Mouse (Mus musculus): ENCODE data around the gene Kcnn4. TPM values are rescaled to one million over a fixed set of nuclear protein-coding genes. Genes with fewer than 3 reads are reported as not detected.

The Kcnn4 gene
- total and polyA plus RNA-seq, 3 experiments = 188 to 256 TPM; not detected in 1

DNA sequence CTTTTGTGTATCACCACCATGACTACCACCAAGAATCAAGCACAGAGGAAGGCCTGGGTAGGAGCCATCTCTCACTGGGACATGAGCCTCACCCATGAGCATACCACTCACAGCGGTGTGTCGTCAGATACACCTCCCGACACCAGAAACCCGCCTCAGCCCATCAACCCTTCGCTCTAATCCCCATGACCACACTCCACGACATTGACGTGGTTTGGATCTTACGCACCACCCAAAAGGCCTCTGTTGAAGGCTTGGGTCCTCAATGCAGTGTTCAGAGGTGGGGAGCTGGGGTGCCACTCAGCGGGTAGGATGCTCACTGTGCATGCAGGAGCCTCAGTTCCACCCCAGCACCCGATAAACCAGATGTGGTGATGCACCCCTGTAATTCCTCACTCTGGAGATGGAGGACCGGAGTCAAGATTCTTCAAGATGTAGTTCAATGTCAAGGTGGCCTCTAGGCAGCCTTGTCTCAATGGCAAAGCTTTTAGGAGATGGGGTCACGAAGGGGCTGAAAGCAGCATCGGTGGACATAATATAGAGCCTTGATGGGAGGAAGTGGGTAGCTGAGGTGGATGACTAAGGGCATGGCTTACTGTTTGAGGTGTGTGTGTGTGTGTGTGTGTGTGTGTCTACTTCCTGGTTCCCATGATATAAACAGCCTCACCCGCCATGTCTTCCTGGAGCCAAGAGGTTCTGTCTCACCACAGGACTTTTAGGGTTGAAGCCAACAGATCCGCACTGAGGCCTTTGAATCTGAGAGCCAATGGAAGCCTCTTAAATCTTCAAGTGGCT is 60.7 kb downstream of the Kcnn4 start:
- DNase-seq (ENCODE audit: low read depth, low spot score) = no peak
- H3K4me3 ChIP-seq (ENCODE audit: control insufficient read depth in 1 of 2, insufficient read depth in 1 of 2, low read depth in 2 of 2, low read length in 2 of 2) = no peak overlapping the region
- H3K9me3 ChIP-seq (replicated peaks; ENCODE audit: insufficient read depth, low read length) = no peaks in the 10 kb centered on the region
- H3K4me1 ChIP-seq (ENCODE audit: control insufficient read depth in 1 of 2, insufficient read depth in 2 of 2, low read length in 2 of 2) = no peaks in the 10 kb centered on the region
- TF ChIP-seq MYB (IDR thresholded peaks at IDR 0.05; ENCODE audit: low read depth, low read length) = no peak
- no peak for TF ChIP-seq ZMIZ1 (IDR thresholded peaks at IDR 0.05; ENCODE audit: low read depth, low read length)
- no peak for TF ChIP-seq TBP (IDR thresholded peaks at IDR 0.05; ENCODE audit: low read depth, low read length)
- TF ChIP-seq CHD2 (IDR thresholded peaks at IDR 0.05; ENCODE audit: low read length) = no peak
- no peak for TF ChIP-seq CTCF (IDR thresholded peaks at IDR 0.05 in 2 of 3, conservative IDR thresholded peaks at IDR 0.05 in 1 of 3; ENCODE audit: control insufficient read depth in 1 of 3, insufficient read depth in 1 of 3, low read depth in 2 of 3, low read length in 3 of 3, poor library complexity in 1 of 3, severe bottlenecking in 1 of 3)
- no peak for TF ChIP-seq MYC (IDR thresholded peaks at IDR 0.05; ENCODE audit: low read depth, low read length)
- no peak for TF ChIP-seq ZNF384 (IDR thresholded peaks at IDR 0.05; ENCODE audit: low read depth, low read length)
- no peak for TF ChIP-seq BHLHE40 (IDR thresholded peaks at IDR 0.05; ENCODE audit: borderline replicate concordance, low read depth, low read length)
- no peak for TF ChIP-seq ELF1 (IDR thresholded peaks at IDR 0.05; ENCODE audit: low read depth, low read length)
- TF ChIP-seq HCFC1 (IDR thresholded peaks at IDR 0.05; ENCODE audit: low read depth, low read length) = no peak
- TF ChIP-seq MAFK (IDR thresholded peaks at IDR 0.05; ENCODE audit: borderline replicate concordance, low read depth, low read length) = no peak
- no peak for TF ChIP-seq USF1 (IDR thresholded peaks at IDR 0.05; ENCODE audit: low read depth, low read length)
- no peak for TF ChIP-seq ETS1 (IDR thresholded peaks at IDR 0.05; ENCODE audit: low read depth, low read length)
- TF ChIP-seq USF2 (IDR thresholded peaks at IDR 0.05; ENCODE audit: borderline replicate concordance in 1 of 2, insufficient read depth in 1 of 2, low read depth in 1 of 2, low read length in 2 of 2) = no peak
- no peak for TF ChIP-seq MXI1 (IDR thresholded peaks at IDR 0.05; ENCODE audit: low read depth, low read length)
- H3K36me3 ChIP-seq (ENCODE audit: control insufficient read depth in 1 of 2, insufficient read depth in 2 of 2, low read length in 2 of 2) = no peaks in the 10 kb centered on the region
- H3K27me3 ChIP-seq (ENCODE audit: control insufficient read depth in 1 of 2, insufficient read depth in 2 of 2, low read length in 2 of 2) = no peaks in the 10 kb centered on the region
- H3K9ac ChIP-seq (ENCODE audit: control insufficient read depth, low read depth, low read length, poor library complexity, severe bottlenecking) = no peak overlapping the region
- no peak overlapping the region for H3K27ac ChIP-seq (ENCODE audit: control insufficient read depth, low read depth, low read length)
- H3K79me2 ChIP-seq (ENCODE audit: control insufficient read depth, insufficient read depth, low read length, poor library complexity) = no peaks in the 10 kb centered on the region

DNA sequence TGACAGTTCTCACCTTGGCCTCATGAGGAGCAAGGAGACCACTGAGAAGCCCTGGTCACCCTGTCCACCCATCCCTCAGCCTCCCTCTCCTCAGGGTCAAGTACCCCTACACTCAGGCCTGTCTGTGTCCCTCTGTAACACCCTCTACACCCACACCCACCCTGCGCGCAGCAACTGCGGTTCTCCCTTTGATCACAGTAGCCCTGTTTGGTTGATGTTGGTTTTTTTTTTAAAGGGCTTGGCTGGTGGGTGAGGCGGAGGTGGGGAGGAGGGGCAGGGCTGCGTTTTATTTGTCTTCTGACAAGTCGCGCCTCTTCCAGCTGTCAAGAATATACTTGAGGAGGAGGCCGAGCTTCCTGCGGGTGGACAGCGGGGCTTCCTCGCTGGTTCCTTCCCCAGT is 61.6 kb downstream of the Kcnn4 start:
- no peak overlapping the region for H3K27ac ChIP-seq (ENCODE audit: control insufficient read depth, low read depth, low read length)
- no peaks in the 10 kb centered on the region for H3K4me1 ChIP-seq (ENCODE audit: control insufficient read depth in 1 of 2, insufficient read depth in 2 of 2, low read length in 2 of 2)
- H3K9ac ChIP-seq (ENCODE audit: control insufficient read depth, low read depth, low read length, poor library complexity, severe bottlenecking) = no peak overlapping the region
- TF ChIP-seq NRF1 (IDR thresholded peaks at IDR 0.05; ENCODE audit: insufficient read depth, low read depth, low read length, poor library complexity, severe bottlenecking) (no peak), HCFC1 (IDR thresholded peaks at IDR 0.05; ENCODE audit: low read depth, low read length) (no peak)
- DNase-seq (ENCODE audit: low read depth, low spot score) = no peak
- no peaks in the 10 kb centered on the region for H3K27me3 ChIP-seq (ENCODE audit: control insufficient read depth in 1 of 2, insufficient read depth in 2 of 2, low read length in 2 of 2)
- H3K36me3 ChIP-seq (ENCODE audit: control insufficient read depth in 1 of 2, insufficient read depth in 2 of 2, low read length in 2 of 2) = no peaks in the 10 kb centered on the region
- H3K9me3 ChIP-seq (replicated peaks; ENCODE audit: insufficient read depth, low read length) = no peaks in the 10 kb centered on the region
- H3K79me2 ChIP-seq (ENCODE audit: control insufficient read depth, insufficient read depth, low read length, poor library complexity) = no peaks in the 10 kb centered on the region
- H3K4me3 ChIP-seq (ENCODE audit: control insufficient read depth in 1 of 2, insufficient read depth in 1 of 2, low read depth in 2 of 2, low read length in 2 of 2) = no peak overlapping the region
